Mouse (Mus musculus): ENCODE results near the gene Otos.
A peak's percentile ranks its signal among the peaks of the same experiment; 100 is the strongest.

The Otos gene

DNA sequence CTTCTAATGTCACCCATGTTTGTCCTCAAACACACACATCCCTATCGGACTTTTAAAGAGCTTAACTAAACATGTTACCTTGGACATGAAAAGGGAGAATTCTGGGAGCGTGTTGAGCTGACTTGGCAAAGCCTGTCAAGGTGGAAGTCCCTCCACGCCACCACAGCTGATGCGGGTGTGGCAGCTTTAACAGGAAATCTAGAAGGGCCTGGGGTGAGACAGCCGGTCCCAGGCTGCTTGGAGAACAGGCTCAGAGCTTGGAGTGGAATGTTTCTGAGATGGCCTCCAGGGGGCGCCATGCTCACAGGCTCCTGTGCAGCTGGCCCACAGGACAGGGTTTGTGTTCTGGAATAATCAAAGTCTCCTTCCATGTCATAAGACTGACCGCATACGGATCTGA is at the start of gene Otos:
Gene Otos (minus strand): TSS at position 169 of the 400 bp plus-strand sequence.
- DNase-seq (ENCODE audit: low read depth, low spot score), result no peak

DNA sequence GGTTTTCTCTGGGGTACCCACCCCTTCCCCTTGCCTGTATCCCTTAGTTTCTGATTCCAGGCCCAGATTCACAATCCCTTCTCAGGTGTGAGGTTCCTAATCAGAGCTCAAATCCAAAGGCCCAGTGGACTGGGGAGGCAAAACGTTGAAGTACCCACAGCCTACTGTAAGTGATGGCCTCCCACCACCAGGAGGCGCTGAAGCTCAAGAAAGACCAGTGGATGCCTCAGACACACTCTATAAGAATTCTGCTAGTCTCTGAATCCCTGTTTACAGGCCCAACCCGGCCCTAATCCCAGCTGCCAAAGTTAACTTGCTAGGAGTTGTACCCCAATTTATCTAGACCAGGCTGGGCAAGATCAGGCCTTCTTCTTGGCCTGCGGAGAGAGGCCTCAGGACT is 48.2 kb upstream of the Otos start:
- no peak for DNase-seq (ENCODE audit: low read depth, low spot score)

DNA sequence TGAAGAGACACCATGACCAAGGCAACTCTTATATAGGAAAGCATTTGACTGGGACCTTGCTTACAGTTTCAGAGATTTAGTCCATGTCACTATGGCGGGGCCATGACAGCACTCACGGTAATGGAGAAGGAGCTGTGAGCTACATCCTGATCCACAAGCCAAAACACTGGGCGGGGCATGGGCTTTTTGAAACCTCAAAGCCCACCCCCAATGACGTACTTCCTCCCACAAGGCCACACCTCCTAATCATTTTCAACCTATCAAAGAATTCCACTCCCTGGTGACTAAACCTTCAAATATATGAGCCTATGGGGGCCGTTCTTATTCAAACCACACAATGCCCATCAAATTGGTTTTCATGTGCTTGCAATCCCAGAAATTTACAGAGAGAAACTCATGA is 47.1 kb upstream of the Otos start:
- no peak for DNase-seq (ENCODE audit: low read depth, low spot score)

DNA sequence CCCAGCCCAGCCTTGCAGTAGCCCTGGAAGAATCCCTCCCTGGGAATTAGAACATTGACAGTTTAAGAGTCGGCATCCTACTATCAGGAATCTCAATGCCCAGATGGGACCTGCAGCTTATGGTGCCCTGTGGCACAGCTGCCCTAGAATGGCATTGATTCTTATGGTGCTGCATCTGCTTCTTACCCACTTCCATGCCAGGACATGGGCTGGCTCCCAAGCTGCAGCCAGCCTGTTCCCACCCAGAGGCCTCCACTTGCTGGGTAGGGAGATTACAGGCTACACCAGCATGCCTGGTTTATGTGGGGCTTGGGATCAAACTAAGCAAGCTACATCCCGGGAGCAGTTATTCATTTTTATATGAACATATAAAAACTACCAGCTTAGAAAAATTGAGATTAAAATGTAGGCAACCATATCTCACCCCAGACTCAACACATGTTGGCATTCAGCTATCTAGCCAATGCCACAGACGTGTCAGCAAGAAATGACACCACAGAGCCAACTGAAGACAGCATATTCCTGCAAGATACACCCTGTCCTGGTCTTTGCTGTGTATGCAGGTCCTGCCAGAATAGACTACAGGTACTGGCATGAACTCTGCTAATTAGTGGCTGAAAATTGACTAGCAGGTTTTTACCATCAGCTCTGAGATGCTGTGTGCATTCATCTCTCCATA is 42.7 kb upstream of the Otos start:
- DNase-seq (ENCODE audit: low read depth, low spot score), result no peak

DNA sequence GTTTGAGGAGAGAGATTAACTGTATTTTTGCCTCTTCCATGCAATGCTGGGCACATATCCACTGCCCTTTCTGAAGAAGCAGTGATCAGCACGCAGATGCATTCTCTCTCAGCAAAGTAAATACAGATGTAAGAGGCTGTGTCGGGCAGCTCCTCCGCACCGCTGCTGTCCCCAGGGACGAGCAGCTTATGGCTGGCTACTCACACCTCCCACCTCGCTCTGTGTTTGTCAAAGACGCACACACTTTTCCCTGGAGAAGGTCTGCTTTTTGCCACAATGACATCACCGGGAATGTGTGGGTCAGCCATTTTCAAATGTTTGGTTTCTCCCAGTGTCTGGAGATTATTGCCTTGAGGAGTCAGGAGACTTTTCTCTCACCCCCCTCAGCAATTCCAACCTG is 38.4 kb upstream of the Otos start:
- DNase-seq (ENCODE audit: low read depth, low spot score), result no peak

DNA sequence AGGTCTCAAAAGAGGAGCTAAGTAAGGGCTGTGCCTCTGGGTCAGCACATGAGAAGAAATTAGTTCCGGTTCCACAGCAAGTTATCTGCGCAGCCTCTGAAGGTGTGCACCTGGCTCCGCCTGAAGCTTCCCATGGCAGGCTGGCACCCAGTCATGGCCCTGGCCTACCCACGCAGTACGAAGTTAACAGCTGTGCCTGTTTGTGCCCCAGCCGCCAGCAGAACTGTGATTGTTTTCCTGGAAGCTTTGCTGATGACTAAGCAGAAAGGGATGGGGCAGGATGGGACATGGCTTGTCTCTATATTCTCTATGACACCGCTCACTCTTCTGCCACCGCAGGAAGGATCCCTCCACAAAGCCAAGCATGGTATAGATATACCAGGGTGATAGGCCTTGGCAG is 34.5 kb upstream of the Otos start:
- DNase-seq (ENCODE audit: low read depth, low spot score), result no peak

DNA sequence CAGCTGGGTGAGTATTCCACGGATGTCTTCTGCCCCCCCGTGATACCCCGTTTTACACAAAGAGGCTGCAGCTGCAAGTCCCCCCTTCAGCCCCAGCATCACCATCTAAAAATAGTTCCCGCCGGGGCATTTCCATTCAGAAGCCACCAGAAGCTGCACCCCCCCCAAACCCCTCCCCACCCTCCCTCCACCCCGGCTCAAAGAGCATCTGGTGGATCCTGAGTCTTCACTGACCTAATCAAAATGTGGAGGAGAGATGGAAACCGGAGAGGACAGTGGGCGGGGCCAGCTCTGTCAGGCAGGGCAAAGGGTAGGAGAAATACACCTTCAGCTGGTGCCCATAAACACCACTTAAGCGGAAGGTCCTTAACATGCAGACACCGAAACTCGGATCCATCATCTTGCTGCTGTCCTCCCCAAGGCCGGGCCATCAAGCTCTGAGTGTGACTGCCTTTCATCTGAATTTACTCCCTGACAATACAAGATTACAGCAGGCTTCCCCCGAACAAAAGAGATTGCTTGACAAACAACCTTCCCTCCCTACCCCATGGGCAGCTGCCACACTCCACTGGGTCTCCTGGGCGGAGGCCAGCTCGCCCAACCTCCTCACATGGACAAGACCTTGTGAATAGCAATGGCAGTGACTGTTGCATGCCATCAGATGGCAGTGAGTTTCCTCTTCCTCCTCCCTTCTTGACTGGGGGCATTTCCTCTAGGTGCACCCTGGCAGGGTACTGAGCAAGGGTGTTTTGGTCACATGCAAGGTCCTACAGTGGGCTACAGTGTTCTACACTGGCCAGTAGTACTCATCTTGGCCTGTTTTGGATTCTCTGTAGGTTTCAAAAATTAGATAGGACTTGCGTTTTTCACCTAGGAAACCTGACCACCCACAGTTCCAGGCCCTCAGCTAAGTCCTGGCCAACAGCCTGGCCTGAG is 32.3 kb upstream of the Otos start:
- DNase-seq (ENCODE audit: low read depth, low spot score), result no peak

DNA sequence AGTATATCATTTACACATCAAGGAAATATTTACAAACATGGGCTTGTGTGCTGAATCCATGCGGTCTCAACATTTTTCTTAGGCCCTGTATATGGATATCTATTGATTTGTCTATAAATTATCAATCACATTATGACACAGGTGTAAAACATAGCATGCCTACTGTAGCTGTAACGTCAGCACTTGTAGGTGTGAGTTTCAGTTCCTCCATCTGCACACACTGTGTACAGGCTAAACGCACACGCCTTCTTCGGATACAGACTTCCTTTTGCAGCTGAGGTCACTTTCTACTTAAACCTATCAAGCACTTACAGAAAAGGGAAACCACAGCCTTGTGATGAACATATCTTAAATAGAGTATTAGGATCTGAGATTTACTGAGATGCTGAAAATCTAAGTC is 30.1 kb upstream of the Otos start:
- no peak for DNase-seq (ENCODE audit: low read depth, low spot score)

DNA sequence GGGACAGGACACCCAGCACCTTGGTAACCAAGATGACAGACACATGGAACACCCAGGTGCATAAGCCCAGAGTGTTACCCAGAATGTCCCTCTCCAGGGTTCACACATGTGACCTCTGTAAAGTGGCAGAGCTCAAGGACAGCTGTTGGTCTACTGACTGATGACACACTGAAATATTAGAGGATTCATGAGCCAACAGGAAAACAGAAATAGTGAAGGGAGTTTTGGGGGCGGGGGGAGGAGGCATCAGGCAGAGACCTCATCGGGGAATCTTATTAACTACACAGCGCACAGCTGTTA is 28.0 kb upstream of the Otos start:
- DNase-seq (ENCODE audit: low read depth, low spot score), result no peak

DNA sequence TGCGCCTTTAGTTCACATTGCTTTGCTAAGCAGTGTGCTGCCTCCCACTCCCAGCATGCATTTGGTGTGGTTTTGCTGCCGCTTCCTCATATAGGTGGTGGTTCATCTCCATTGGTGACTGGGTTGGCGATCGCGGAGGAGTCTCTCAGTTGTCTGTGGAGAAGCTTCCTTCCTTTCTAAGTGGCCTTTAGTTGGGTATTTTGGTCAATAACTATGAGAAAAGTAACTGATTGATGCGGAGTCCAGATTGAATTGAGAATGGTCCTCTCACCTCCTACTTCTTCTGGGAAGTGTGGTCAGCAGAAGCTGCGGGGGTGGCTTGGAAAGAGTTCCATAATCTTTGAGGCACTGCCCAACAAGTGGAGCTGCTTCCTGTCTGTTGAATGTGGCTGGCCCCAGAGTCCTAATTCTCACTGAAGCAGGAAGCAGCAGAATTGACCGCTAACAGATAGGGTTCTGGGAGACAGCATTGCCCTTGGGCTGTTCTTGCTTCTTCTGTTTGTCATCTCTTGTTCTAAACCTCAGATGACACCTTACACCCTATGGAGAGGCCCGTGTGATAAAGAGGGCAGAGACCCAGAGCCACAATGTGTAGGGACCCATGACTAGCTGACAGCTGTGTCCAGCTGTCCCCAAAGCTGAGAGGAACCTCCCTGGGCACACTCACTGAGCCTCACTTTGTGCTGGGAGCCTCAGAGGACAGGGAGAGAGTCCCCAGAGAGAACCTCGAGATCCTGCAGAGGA is 27.5 kb upstream of the Otos start:
- DNase-seq (ENCODE audit: low read depth, low spot score), result peak; percentile 52

DNA sequence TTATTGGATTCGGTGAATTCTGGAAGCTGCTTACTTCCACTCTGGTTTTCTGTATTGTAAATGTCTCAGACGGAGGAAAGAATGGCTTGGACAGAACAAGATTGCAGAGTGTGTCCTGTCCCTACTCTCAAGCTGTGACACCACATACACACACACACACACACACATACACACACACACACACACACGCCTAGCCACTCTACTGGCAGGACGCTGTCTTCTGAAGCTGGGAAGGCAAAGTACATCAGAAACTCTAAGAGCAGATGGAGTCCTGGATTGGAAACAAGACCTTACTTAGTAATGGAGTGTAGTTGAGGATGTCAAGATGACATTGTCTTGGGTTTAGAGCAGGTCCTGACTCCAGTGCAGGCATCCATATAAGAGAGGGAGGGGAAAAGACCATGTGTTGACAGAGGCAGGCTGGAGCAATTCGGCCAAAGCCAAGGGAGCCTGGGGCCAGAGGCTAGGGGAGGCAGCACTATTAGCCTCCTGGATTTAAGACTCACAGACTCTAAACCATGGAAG is 24.7 kb upstream of the Otos start:
- DNase-seq (ENCODE audit: low read depth, low spot score), result no peak

DNA sequence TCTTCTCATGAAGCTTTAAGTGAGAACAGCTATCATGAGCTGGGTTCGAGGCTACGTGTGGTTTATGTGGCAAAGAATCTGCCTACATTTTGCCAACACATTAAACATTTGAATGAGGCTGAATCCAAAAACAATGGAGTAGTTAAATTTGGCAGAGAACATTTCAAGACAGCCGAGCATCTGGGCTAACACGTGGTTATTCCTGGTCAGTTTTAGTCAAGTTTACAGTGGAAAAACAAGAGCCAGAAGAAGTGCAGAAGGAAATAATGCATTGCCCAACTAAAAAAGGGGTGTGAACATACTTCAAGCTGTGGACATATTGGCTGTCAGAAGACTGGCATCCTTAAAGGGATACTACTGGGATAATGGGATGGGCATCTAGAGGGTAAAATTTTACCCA is 22.7 kb upstream of the Otos start:
- peak; percentile 52 for DNase-seq (ENCODE audit: low read depth, low spot score)

DNA sequence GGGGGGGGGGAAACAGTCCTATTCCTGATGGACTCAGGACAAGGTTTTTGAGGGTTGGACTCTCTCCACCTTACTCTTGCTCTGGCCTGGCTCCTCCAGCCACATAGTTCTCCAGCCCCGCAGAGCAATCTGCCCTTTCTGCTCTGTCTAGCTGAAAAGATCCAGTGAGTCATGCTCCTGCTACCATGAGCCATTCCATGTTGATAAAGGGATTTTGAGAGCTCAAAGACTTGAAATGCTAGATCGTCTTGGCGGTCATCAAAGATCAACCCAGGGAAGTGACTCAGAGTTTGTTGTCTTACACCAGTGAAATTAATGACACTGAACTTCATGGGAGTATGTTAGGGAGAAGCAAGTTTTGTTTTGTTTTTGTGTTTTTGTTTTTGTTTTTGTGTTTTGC is 20.8 kb upstream of the Otos start:
- DNase-seq (ENCODE audit: low read depth, low spot score), result no peak

DNA sequence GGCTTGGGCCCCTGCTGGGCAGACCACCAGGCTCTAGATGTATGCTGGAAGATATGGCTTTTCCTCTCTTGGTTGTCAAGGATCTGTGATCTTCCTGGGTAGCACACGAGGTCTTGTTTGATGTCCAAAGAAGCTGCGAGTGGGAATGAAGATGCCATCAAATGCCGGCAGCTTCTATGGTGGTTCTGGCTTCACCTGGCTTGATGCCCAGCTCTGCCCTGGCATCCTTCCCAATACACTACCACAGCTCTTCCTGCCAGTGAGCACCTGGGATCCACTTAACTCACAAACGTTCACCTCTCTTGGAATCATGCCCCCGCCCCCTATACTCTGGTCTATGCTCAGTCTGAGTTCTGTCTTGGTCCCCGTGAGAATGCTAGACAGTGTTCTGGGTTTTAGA is 18.5 kb upstream of the Otos start:
- no peak for DNase-seq (ENCODE audit: low read depth, low spot score)

DNA sequence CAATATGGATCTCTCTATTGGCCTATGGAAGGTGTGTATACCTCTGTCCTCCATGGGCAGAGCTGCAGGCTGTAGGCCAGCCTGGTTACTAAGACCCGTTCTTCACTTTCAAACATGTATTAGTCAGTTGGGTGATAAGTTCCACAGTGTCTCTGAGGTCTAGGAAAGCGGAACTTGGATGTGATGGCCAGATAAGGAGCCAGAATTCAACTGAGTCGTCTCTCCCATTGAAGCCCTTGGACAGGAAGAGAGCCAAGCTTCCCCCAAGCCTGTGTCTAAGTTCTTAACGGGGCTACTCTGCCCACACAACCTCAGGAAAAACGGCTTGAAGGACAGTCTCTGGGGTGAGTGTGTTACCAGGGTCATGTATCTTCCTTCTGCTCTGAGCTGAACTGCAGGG is 10.8 kb upstream of the Otos start:
- DNase-seq (ENCODE audit: low read depth, low spot score), result no peak

DNA sequence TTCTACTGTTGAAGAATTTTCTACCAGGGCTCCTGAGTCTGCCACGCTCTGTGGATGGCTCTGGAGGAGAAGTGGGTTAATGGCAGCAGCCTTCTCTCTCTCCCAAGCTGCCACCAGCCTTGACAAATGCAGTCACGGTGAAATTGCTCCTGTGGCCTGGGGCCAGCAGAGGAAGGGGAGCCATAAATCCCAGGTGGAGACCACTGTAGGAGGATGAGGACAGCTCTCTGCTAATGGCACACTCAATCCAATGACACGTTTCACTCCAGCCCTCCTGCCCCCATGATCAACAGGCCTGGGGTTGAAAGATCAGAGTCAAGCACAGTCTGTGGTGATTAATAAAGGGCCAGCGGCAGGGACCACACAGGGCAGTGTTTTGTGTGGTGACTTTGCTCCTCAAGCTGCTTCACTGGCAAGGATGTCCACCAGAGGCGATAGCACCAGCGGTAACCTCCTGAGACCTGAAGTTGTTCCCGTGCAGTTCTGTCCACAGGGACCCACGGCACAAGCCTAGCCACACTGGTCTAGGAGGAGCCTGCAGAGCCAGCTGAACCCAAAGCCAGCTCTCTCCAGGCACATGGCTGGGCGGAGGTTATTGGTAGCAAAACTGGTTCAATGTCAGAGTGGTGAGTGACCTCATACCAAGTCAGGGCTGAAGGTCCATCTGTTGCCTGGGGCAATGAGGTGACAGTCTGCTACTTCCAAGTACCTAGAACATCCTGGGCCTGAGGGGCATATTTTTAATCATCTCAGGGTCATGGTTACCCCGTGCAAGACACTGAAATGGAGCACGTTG is 8.6 kb upstream of the Otos start:
- DNase-seq (ENCODE audit: low read depth, low spot score), result no peak

DNA sequence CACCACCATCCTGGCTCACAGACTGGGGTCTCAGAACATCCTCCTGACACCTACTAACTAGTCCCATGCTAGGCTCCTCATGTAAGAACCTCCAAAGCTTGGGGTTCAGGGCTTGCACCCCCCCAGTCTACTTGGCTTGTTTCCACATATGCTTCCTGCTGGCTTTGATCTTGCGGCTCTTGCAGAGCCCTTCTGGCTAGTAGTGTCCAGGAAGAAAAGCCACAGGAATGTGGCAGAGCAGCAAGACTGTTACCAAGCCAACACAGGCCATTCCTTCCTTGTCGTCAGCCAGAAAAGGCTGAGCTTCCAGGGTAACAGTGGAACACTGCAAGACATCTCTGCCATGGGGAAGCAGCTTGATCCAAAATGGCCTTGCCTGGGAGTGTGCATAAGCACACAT is 6.0 kb upstream of the Otos start:
- DNase-seq (ENCODE audit: low read depth, low spot score), result no peak

DNA sequence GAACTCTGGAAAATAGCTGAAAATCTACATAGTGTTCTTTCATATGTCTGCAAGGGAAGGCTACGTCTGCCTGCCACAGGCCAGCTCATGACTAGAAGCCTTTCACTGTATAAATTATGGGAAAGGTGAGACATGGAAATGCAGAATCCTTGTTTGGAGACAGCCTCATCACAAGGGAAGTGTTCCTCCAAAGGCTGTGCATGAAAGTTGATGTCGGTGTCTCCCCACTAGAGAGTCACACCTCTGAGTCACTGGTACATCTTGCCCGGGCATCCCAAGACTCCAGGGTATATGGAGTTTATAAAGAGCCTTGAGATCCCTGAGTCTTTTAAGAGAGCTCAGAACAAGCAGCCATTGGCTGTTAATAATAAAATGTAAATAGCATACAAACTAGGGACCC is 4.5 kb upstream of the Otos start:
- DNase-seq (ENCODE audit: low read depth, low spot score), result no peak

DNA sequence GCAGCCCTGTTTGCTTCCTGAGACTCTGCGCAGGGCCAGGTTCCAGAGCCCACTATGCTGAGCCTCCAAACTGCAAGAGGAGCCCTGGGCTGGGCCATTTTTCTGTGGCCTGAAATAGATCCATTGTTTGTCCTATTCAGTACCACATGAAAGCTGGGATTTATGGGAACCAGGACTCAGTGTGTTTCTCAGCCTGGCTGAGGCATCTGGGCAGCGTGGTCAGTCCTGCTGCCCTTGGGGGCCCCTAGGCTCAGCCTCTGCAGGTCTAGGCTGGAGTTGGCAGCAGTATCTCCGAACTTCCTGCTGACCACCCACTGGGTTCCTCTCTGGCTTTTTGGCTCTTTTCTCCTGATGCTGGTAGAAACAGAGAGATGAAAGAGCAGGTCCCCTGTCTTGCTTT is 2.8 kb upstream of the Otos start:
- DNase-seq (ENCODE audit: low read depth, low spot score), result no peak

DNA sequence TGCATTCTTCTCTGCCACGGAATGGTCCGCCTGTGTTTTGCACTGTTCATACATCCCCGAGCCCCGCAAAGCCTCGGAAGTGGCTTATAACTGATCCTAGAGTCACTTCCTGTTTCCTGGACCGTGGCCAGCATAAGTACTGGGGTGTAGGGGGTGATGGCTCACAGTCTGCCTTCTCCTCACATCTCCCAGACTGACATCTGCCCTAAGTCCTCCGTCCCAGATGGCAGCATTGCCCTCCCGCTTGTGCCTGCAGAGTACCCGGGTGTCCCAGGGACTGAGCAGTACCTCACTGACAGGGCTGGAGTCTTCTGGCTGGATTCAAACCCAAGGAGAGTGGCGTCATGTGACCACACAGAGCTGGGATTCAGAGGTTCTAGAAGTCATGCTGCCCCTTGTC is 444 bp downstream of the Otos start:
- DNase-seq (ENCODE audit: low read depth, low spot score), result no peak

DNA sequence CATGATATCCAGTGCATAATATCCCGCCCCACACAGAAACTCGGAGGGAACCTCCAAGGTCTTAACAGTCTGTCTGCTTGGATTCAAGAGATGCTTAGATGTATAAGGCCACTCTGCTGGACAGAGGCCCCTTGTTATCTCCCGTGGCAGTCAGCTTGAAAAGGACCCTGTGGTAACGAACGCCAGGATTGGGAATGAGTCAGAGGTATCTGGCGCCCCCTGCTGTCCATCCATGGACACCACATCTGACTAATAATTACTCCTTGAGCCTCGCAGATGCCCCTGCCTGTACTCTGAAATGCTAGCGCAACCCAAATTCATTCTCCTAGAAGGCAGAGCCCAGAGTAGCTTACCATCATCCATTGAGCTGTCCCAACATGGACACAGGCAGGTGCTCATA is 889 bp downstream of the Otos start:
- DNase-seq (ENCODE audit: low read depth, low spot score), result no peak

DNA sequence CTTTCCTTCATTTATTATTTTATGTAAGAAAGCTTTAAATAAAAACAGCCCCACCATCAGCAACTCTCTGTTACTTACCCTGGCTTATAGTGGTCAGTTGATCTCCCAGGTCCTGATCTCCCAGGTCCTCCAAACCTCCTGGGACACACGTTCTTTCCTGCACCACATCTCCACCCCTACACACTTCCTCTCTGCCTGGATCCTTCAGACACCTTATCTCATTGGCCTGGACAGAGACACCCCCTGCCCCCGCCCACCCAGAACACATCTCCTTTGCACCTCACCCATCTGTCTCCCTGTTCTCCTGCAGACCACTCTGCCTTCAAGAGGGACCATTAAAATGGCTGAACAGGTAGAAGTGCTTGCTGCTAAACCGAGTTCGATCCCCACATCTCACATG is 1.6 kb downstream of the Otos start:
- no peak for DNase-seq (ENCODE audit: low read depth, low spot score)

All from telencephalon, adult 2 months (tissue).